Mouse (Mus musculus): ENCODE results near the gene Gm21954. TPM values are rescaled to one million over a fixed set of nuclear protein-coding genes. Genes with fewer than 3 reads are reported as not detected.

Gm21954 gene
- polyA plus RNA-seq, 1 experiment from 2014 or later, result not detected

- Histone ChIP-seq H3K27ac (no peak overlapping the region), H3K9me3 (no peaks in the 10 kb centered on the region), H3K36me3 (0 out of 2 replicates have a peak, but pooled peaks cover 4% of the 10 kb centered on the region), H3K4me1 (peaks cover 49% of the 10 kb centered on the region), H3K4me2 (replicated peaks) (no peak overlapping the region), H3K27me3 (peaks cover 5% of the 10 kb centered on the region; the same call in 1 of the 2 replicates), H3K9ac (no peak overlapping the region), H3K4me3 (no peak overlapping the region)
- ATAC-seq (ENCODE audit: low FRiP score, low read depth), result no peak
- WGBS, result 37% methylated on average over 4 of the region's 4 CpGs
These were observed 22.3 kb upstream of the Gm21954 start for GRCm38 (mm10) chr3:55494348-55494747.

- Histone ChIP-seq H3K9me3 (no peaks in the 10 kb centered on the region), H3K27me3 (peaks cover 13% of the 10 kb centered on the region; the same call in 1 of the 2 replicates), H3K9ac (no peak overlapping the region), H3K27ac (no peak overlapping the region), H3K36me3 (0 out of 2 replicates have a peak, but pooled peaks cover 4% of the 10 kb centered on the region), H3K4me1 (peaks cover 32% of the 10 kb centered on the region), H3K4me3 (no peak overlapping the region), H3K4me2 (replicated peaks) (no peak overlapping the region)
- 26% methylated on average over 6 of the region's 6 CpGs for WGBS
- no peak for ATAC-seq (ENCODE audit: low FRiP score, low read depth)
These were observed 20.0 kb upstream of the Gm21954 start for GRCm38 (mm10) chr3:55492021-55492420.

GRCm38 (mm10) chr3:55489231-55489990, 17.4 kb upstream of the Gm21954 start:
- no peak for ATAC-seq (ENCODE audit: low FRiP score, low read depth)
- 72% methylated on average over 12 of the region's 12 CpGs for WGBS
- Histone ChIP-seq H3K27ac (no peak overlapping the region), H3K4me2 (replicated peaks) (no peak overlapping the region), H3K36me3 (peaks cover 15% of the 10 kb centered on the region), H3K4me3 (no peak overlapping the region), H3K9me3 (no peaks in the 10 kb centered on the region), H3K4me1 (peaks cover 10% of the 10 kb centered on the region), H3K27me3 (peaks cover 16% of the 10 kb centered on the region; the same call in 1 of the 2 replicates), H3K9ac (no peak overlapping the region)

- WGBS, result 21% methylated on average over 4 of the region's 4 CpGs
- H3K9me3 ChIP-seq, result no peaks in the 10 kb centered on the region
- no peak for ATAC-seq (ENCODE audit: low FRiP score, low read depth)
- no peak overlapping the region for H3K9ac ChIP-seq
- H3K27ac ChIP-seq, result no peak overlapping the region
- H3K4me3 ChIP-seq, result no peak overlapping the region
- peaks cover 11% of the 10 kb centered on the region for H3K36me3 ChIP-seq
- H3K4me2 ChIP-seq (replicated peaks), result no peak overlapping the region
- peaks cover 35% of the 10 kb centered on the region for H3K4me1 ChIP-seq
- peaks cover 10% of the 10 kb centered on the region; the same call in 1 of the 2 replicates for H3K27me3 ChIP-seq
These were observed 11.3 kb upstream of the Gm21954 start for GRCm38 (mm10) chr3:55483328-55483727.

GRCm38 (mm10) chr3:55481140-55481539, 9.1 kb upstream of the Gm21954 start:
- H3K27ac ChIP-seq, result no peak overlapping the region
- ATAC-seq (ENCODE audit: low FRiP score, low read depth), result no peak
- WGBS, result 56% methylated on average over 1 of the region's 1 CpGs
- H3K27me3 ChIP-seq, result peaks cover 17% of the 10 kb centered on the region
- H3K9me3 ChIP-seq, result no peaks in the 10 kb centered on the region
- no peak overlapping the region for H3K4me3 ChIP-seq
- peaks cover 41% of the 10 kb centered on the region for H3K4me1 ChIP-seq
- no peak overlapping the region for H3K9ac ChIP-seq
- H3K4me2 ChIP-seq (replicated peaks), result no peak overlapping the region
- 0 out of 2 replicates have a peak, but pooled peaks cover 7% of the 10 kb centered on the region for H3K36me3 ChIP-seq

GRCm38 (mm10) chr3:55479306-55479705, 7.3 kb upstream of the Gm21954 start:
- Histone ChIP-seq H3K4me1 (peaks cover 41% of the 10 kb centered on the region), H3K27ac (peak overlapping the region; percentile 39; the same call in 1 of the 2 replicates), H3K4me3 (no peak overlapping the region), H3K9me3 (no peaks in the 10 kb centered on the region), H3K4me2 (replicated peaks) (peak overlapping the region; percentile 45), H3K36me3 (no peaks in the 10 kb centered on the region), H3K9ac (no peak overlapping the region), H3K27me3 (peaks cover 17% of the 10 kb centered on the region)
- peak; percentile 87 for ATAC-seq (ENCODE audit: low FRiP score, low read depth)
- WGBS, result 6% methylated on average over 4 of the region's 4 CpGs

- peaks cover 49% of the 10 kb centered on the region for H3K4me1 ChIP-seq
- no peaks in the 10 kb centered on the region for H3K36me3 ChIP-seq
- ATAC-seq (ENCODE audit: low FRiP score, low read depth), result no peak
- no peak overlapping the region for H3K9ac ChIP-seq
- H3K4me3 ChIP-seq, result no peak overlapping the region
- 95% methylated on average over 7 of the region's 7 CpGs for WGBS
- no peaks in the 10 kb centered on the region for H3K9me3 ChIP-seq
- no peak overlapping the region for H3K4me2 ChIP-seq (replicated peaks)
- H3K27ac ChIP-seq, result no peak overlapping the region
- peaks cover 17% of the 10 kb centered on the region for H3K27me3 ChIP-seq
These were observed 4.7 kb upstream of the Gm21954 start for GRCm38 (mm10) chr3:55476694-55477093.

- no peaks in the 10 kb centered on the region for H3K36me3 ChIP-seq
- no peak overlapping the region for H3K4me3 ChIP-seq
- peaks cover 16% of the 10 kb centered on the region for H3K4me1 ChIP-seq
- 23% methylated on average over 6 of the region's 6 CpGs for WGBS
- H3K27me3 ChIP-seq, result peaks cover 10% of the 10 kb centered on the region
- no peak for ATAC-seq (ENCODE audit: low FRiP score, low read depth)
- H3K4me2 ChIP-seq (replicated peaks), result no peak overlapping the region
- no peak overlapping the region for H3K9ac ChIP-seq
- no peak overlapping the region for H3K27ac ChIP-seq
- no peaks in the 10 kb centered on the region for H3K9me3 ChIP-seq
These were observed 1.1 kb upstream of the Gm21954 start for GRCm38 (mm10) chr3:55473146-55473545.

GRCm38 (mm10) chr3:55466348-55466747, 5.7 kb downstream of the Gm21954 start:
- H3K4me1 ChIP-seq, result peaks cover 14% of the 10 kb centered on the region
- H3K4me3 ChIP-seq, result no peak overlapping the region
- H3K9me3 ChIP-seq, result no peaks in the 10 kb centered on the region
- no peaks in the 10 kb centered on the region for H3K27me3 ChIP-seq
- no peak for ATAC-seq (ENCODE audit: low FRiP score, low read depth)
- H3K27ac ChIP-seq, result no peak overlapping the region
- no peaks in the 10 kb centered on the region for H3K36me3 ChIP-seq
- H3K4me2 ChIP-seq (replicated peaks), result no peak overlapping the region
- 78% methylated on average over 9 of the region's 9 CpGs for WGBS
- no peak overlapping the region for H3K9ac ChIP-seq

GRCm38 (mm10) chr3:55465785-55466184, 6.2 kb downstream of the Gm21954 start:
- ATAC-seq (ENCODE audit: low FRiP score, low read depth), result no peak
- WGBS, result 81% methylated on average over 8 of the region's 8 CpGs
- no peaks in the 10 kb centered on the region for H3K27me3 ChIP-seq
- H3K4me2 ChIP-seq (replicated peaks), result no peak overlapping the region
- no peak overlapping the region for H3K27ac ChIP-seq
- peaks cover 18% of the 10 kb centered on the region for H3K4me1 ChIP-seq
- no peaks in the 10 kb centered on the region for H3K9me3 ChIP-seq
- H3K4me3 ChIP-seq, result no peak overlapping the region
- H3K9ac ChIP-seq, result no peak overlapping the region
- no peaks in the 10 kb centered on the region for H3K36me3 ChIP-seq

- no peak overlapping the region for H3K4me2 ChIP-seq (replicated peaks)
- WGBS, result 58% methylated on average over 3 of the region's 3 CpGs
- no peaks in the 10 kb centered on the region for H3K36me3 ChIP-seq
- H3K4me3 ChIP-seq, result no peak overlapping the region
- H3K4me1 ChIP-seq, result peaks cover 18% of the 10 kb centered on the region
- no peak for ATAC-seq (ENCODE audit: low FRiP score, low read depth)
- H3K27me3 ChIP-seq, result no peaks in the 10 kb centered on the region
- no peak overlapping the region for H3K9ac ChIP-seq
- H3K9me3 ChIP-seq, result 0 out of 2 replicates have a peak, but pooled peaks cover 7% of the 10 kb centered on the region
- H3K27ac ChIP-seq, result no peak overlapping the region
These were observed 7.8 kb downstream of the Gm21954 start for GRCm38 (mm10) chr3:55464226-55464625.

- Histone ChIP-seq H3K9ac (no peak overlapping the region), H3K27ac (no peak overlapping the region), H3K4me2 (replicated peaks) (no peak overlapping the region), H3K9me3 (0 out of 2 replicates have a peak, but pooled peaks cover 7% of the 10 kb centered on the region), H3K4me1 (peaks cover 18% of the 10 kb centered on the region), H3K27me3 (no peaks in the 10 kb centered on the region), H3K36me3 (no peaks in the 10 kb centered on the region), H3K4me3 (no peak overlapping the region)
- no peak for ATAC-seq (ENCODE audit: low FRiP score, low read depth)
- WGBS, result 87% methylated on average over 4 of the region's 4 CpGs
These were observed 8.9 kb downstream of the Gm21954 start for GRCm38 (mm10) chr3:55462904-55463668.
